Mouse (Mus musculus): ENCODE measurements at regions not wholly inside any gene's neighbourhood (a gene's known extent, or its start where the extent isn't known, plus 50 kb on each side); places are given as distances from the start of the nearest gene placed in this dataset.

GRCm38 (mm10) chr15:25468478-25468877 is 54.9 kb upstream of the Basp1 start:
- no peaks in the 10 kb centered on the region for H3K4me1 ChIP-seq (replicated peaks)
- H3K36me3 ChIP-seq: no peaks in the 10 kb centered on the region
- WGBS: 64% methylated on average over 2 of the region's 2 CpGs
- no peaks in the 10 kb centered on the region for H3K27me3 ChIP-seq (replicated peaks)
- H3K9me3 ChIP-seq (replicated peaks): no peaks in the 10 kb centered on the region
- no peak overlapping the region for H3K9ac ChIP-seq
- no peak overlapping the region for H3K4me3 ChIP-seq
- no peak overlapping the region for H3K4me2 ChIP-seq
- no peak for ATAC-seq (ENCODE audit: insufficient number of reproducible peaks, low FRiP score)
- H3K27ac ChIP-seq (ENCODE audit: poor library complexity, severe bottlenecking): no peak overlapping the region

GRCm38 (mm10) chr15:25469185-25469845 is 55.8 kb upstream of the Basp1 start:
- H3K4me2 ChIP-seq: peak overlapping the region; percentile 2; the same call in 1 of the 2 replicates
- no peak overlapping the region for H3K27ac ChIP-seq (ENCODE audit: poor library complexity, severe bottlenecking)
- ATAC-seq (ENCODE audit: insufficient number of reproducible peaks, low FRiP score): no peak
- no peaks in the 10 kb centered on the region for H3K4me1 ChIP-seq (replicated peaks)
- 51% methylated on average over 16 of the region's 16 CpGs for WGBS
- H3K4me3 ChIP-seq: no peak overlapping the region
- H3K36me3 ChIP-seq: no peaks in the 10 kb centered on the region
- no peak overlapping the region for H3K9ac ChIP-seq
- H3K9me3 ChIP-seq (replicated peaks): no peaks in the 10 kb centered on the region
- no peaks in the 10 kb centered on the region for H3K27me3 ChIP-seq (replicated peaks)

GRCm38 (mm10) chr15:25471331-25471730 is 57.8 kb upstream of the Basp1 start:
- Histone ChIP-seq H3K27me3 (replicated peaks) (no peaks in the 10 kb centered on the region), H3K9me3 (replicated peaks) (no peaks in the 10 kb centered on the region), H3K4me1 (replicated peaks) (no peaks in the 10 kb centered on the region), H3K9ac (no peak overlapping the region), H3K27ac (ENCODE audit: poor library complexity, severe bottlenecking) (no peak overlapping the region), H3K4me3 (no peak overlapping the region), H3K36me3 (no peaks in the 10 kb centered on the region), H3K4me2 (no peak overlapping the region)
- no peak for ATAC-seq (ENCODE audit: insufficient number of reproducible peaks, low FRiP score)
- WGBS: 72% methylated on average over 5 of the region's 5 CpGs

GRCm38 (mm10) chr15:25473201-25473710 is 59.7 kb upstream of the Basp1 start:
- no peak overlapping the region for H3K4me3 ChIP-seq
- no peaks in the 10 kb centered on the region for H3K36me3 ChIP-seq
- H3K27me3 ChIP-seq (replicated peaks): no peaks in the 10 kb centered on the region
- no peak overlapping the region for H3K27ac ChIP-seq (ENCODE audit: poor library complexity, severe bottlenecking)
- ATAC-seq (ENCODE audit: insufficient number of reproducible peaks, low FRiP score): no peak
- H3K9me3 ChIP-seq (replicated peaks): no peaks in the 10 kb centered on the region
- 81% methylated on average over 3 of the region's 3 CpGs for WGBS
- H3K4me2 ChIP-seq: no peak overlapping the region
- no peaks in the 10 kb centered on the region for H3K4me1 ChIP-seq (replicated peaks)
- no peak overlapping the region for H3K9ac ChIP-seq

GRCm38 (mm10) chr15:25474096-25474495 is 60.5 kb upstream of the Basp1 start:
- Histone ChIP-seq H3K4me3 (no peak overlapping the region), H3K9ac (no peak overlapping the region), H3K9me3 (replicated peaks) (no peaks in the 10 kb centered on the region), H3K4me2 (no peak overlapping the region), H3K4me1 (replicated peaks) (no peaks in the 10 kb centered on the region), H3K27me3 (replicated peaks) (no peaks in the 10 kb centered on the region), H3K27ac (ENCODE audit: poor library complexity, severe bottlenecking) (no peak overlapping the region), H3K36me3 (no peaks in the 10 kb centered on the region)
- ATAC-seq (ENCODE audit: insufficient number of reproducible peaks, low FRiP score): no peak
- 78% methylated on average over 3 of the region's 3 CpGs for WGBS

GRCm38 (mm10) chr15:25482586-25482985 is 69.0 kb upstream of the Basp1 start:
- Histone ChIP-seq H3K4me3 (no peak overlapping the region), H3K9me3 (replicated peaks) (no peaks in the 10 kb centered on the region), H3K36me3 (no peaks in the 10 kb centered on the region), H3K27me3 (replicated peaks) (no peaks in the 10 kb centered on the region), H3K4me1 (replicated peaks) (no peaks in the 10 kb centered on the region), H3K27ac (ENCODE audit: poor library complexity, severe bottlenecking) (no peak overlapping the region), H3K9ac (no peak overlapping the region), H3K4me2 (no peak overlapping the region)
- ATAC-seq (ENCODE audit: insufficient number of reproducible peaks, low FRiP score): no peak
- 67% methylated on average over 3 of the region's 3 CpGs for WGBS

GRCm38 (mm10) chr15:25485372-25485771 is 71.8 kb upstream of the Basp1 start:
- no peak overlapping the region for H3K4me2 ChIP-seq
- no peak overlapping the region for H3K4me3 ChIP-seq
- H3K36me3 ChIP-seq: no peaks in the 10 kb centered on the region
- 76% methylated on average over 9 of the region's 9 CpGs for WGBS
- 0 out of 2 replicates have a peak, but pooled peaks cover 2% of the 10 kb centered on the region for H3K27me3 ChIP-seq (replicated peaks)
- H3K4me1 ChIP-seq (replicated peaks): no peaks in the 10 kb centered on the region
- no peak overlapping the region for H3K27ac ChIP-seq (ENCODE audit: poor library complexity, severe bottlenecking)
- ATAC-seq (ENCODE audit: insufficient number of reproducible peaks, low FRiP score): no peak
- H3K9me3 ChIP-seq (replicated peaks): no peaks in the 10 kb centered on the region
- no peak overlapping the region for H3K9ac ChIP-seq

- H3K9me3 ChIP-seq (replicated peaks): no peaks in the 10 kb centered on the region
- 0 out of 2 replicates have a peak, but pooled peaks cover 2% of the 10 kb centered on the region for H3K27me3 ChIP-seq (replicated peaks)
- H3K4me2 ChIP-seq: no peak overlapping the region
- no peak overlapping the region for H3K27ac ChIP-seq (ENCODE audit: poor library complexity, severe bottlenecking)
- WGBS: 72% methylated on average over 7 of the region's 7 CpGs
- no peak overlapping the region for H3K9ac ChIP-seq
- H3K36me3 ChIP-seq: no peaks in the 10 kb centered on the region
- no peak overlapping the region for H3K4me3 ChIP-seq
- H3K4me1 ChIP-seq (replicated peaks): no peaks in the 10 kb centered on the region
- ATAC-seq (ENCODE audit: insufficient number of reproducible peaks, low FRiP score): no peak
These were observed 72.6 kb upstream of the Basp1 start for GRCm38 (mm10) chr15:25486158-25486557.

- no peak overlapping the region for H3K27ac ChIP-seq (ENCODE audit: poor library complexity, severe bottlenecking)
- no peak overlapping the region for H3K4me3 ChIP-seq
- no peak for ATAC-seq (ENCODE audit: insufficient number of reproducible peaks, low FRiP score)
- H3K9ac ChIP-seq: no peak overlapping the region
- no peaks in the 10 kb centered on the region for H3K4me1 ChIP-seq (replicated peaks)
- H3K9me3 ChIP-seq (replicated peaks): no peaks in the 10 kb centered on the region
- H3K4me2 ChIP-seq: no peak overlapping the region
- H3K36me3 ChIP-seq: no peaks in the 10 kb centered on the region
- H3K27me3 ChIP-seq (replicated peaks): 0 out of 2 replicates have a peak, but pooled peaks cover 2% of the 10 kb centered on the region
- WGBS: 70% methylated on average over 6 of the region's 6 CpGs
These were observed 76.2 kb upstream of the Basp1 start for GRCm38 (mm10) chr15:25489804-25490203.

GRCm38 (mm10) chr15:25492161-25492746 is 78.7 kb upstream of the Basp1 start:
- no peak overlapping the region for H3K4me3 ChIP-seq
- H3K9ac ChIP-seq: no peak overlapping the region
- ATAC-seq (ENCODE audit: insufficient number of reproducible peaks, low FRiP score): no peak
- WGBS: 54% methylated on average over 5 of the region's 5 CpGs
- no peaks in the 10 kb centered on the region for H3K9me3 ChIP-seq (replicated peaks)
- H3K27ac ChIP-seq (ENCODE audit: poor library complexity, severe bottlenecking): no peak overlapping the region
- no peak overlapping the region for H3K4me2 ChIP-seq
- H3K4me1 ChIP-seq (replicated peaks): 0 out of 2 replicates have a peak, but pooled peaks cover 3% of the 10 kb centered on the region
- 0 out of 2 replicates have a peak, but pooled peaks cover 2% of the 10 kb centered on the region for H3K27me3 ChIP-seq (replicated peaks)
- no peaks in the 10 kb centered on the region for H3K36me3 ChIP-seq

- WGBS: 77% methylated on average over 8 of the region's 8 CpGs
- H3K9ac ChIP-seq: no peak overlapping the region
- H3K4me1 ChIP-seq (replicated peaks): 0 out of 2 replicates have a peak, but pooled peaks cover 3% of the 10 kb centered on the region
- H3K36me3 ChIP-seq: no peaks in the 10 kb centered on the region
- no peak overlapping the region for H3K4me3 ChIP-seq
- H3K27me3 ChIP-seq (replicated peaks): 0 out of 2 replicates have a peak, but pooled peaks cover 2% of the 10 kb centered on the region
- H3K4me2 ChIP-seq: no peak overlapping the region
- H3K27ac ChIP-seq (ENCODE audit: poor library complexity, severe bottlenecking): no peak overlapping the region
- ATAC-seq (ENCODE audit: insufficient number of reproducible peaks, low FRiP score): no peak
- H3K9me3 ChIP-seq (replicated peaks): no peaks in the 10 kb centered on the region
These were observed 81.2 kb upstream of the Basp1 start for GRCm38 (mm10) chr15:25494687-25495299.

Measured in heart, embryonic 12.5 days (tissue).